Mouse (Mus musculus) neural tube, embryonic 15.5 days (tissue): Measurements from ENCODE around the gene Bcam. TPM values are rescaled to one million over a fixed set of nuclear protein-coding genes. Genes with fewer than 3 reads are reported as not detected.

Experiments used
- ATAC-seq: fragments of 200-750 bp; cut with Nextera tagmentation; 2 replicates; pipeline ENCODE4 v1.8.0; 2017; ENCODE audit warnings: mild to moderate bottlenecking, moderate TSS enrichment, moderate library complexity; ENCODE audit not compliant: low FRiP score
- H3K27ac ChIP-seq: fragments of 300-500 bp; sonication (generic); replicated peaks from 2 replicates; pipeline ENCODE4 v1.5.1; 2015; ENCODE audit warnings: mild to moderate bottlenecking, inconsistent platforms
- H3K27me3 ChIP-seq: fragments of 300-500 bp; sonication (generic); replicated peaks from 2 replicates; pipeline ENCODE4 v1.6.1; 2015; ENCODE audit warnings: inconsistent platforms
- H3K36me3 ChIP-seq: fragments of 300-500 bp; sonication (generic); 2 replicates; pipeline ENCODE4 v1.6.1; 2015; ENCODE audit warnings: inconsistent platforms
- H3K4me1 ChIP-seq: fragments of 300-500 bp; sonication (generic); 2 replicates; pipeline ENCODE4 v1.6.1; 2015; ENCODE audit warnings: inconsistent platforms
- H3K4me2 ChIP-seq: fragments of 300-500 bp; sonication (generic); 2 replicates; pipeline ENCODE4 v1.6.1; 2015; ENCODE audit warnings: inconsistent platforms, mild to moderate bottlenecking, moderate library complexity
- H3K4me3 ChIP-seq: fragments of 300-500 bp; sonication (generic); replicated peaks from 2 replicates; pipeline ENCODE4 v1.5.1; 2015; ENCODE audit warnings: mild to moderate bottlenecking, inconsistent platforms
- H3K9ac ChIP-seq: fragments of 300-500 bp; sonication (generic); replicated peaks from 2 replicates; pipeline ENCODE4 v1.6.1; 2015; ENCODE audit warnings: mild to moderate bottlenecking, inconsistent platforms
- H3K9me3 ChIP-seq: fragments of 300-500 bp; sonication (generic); replicated peaks from 2 replicates; pipeline ENCODE4 v1.6.1; 2016; ENCODE audit warnings: inconsistent platforms
- WGBS: fragments of 180-500 bp; shearing (Covaris S2); methylation state at CpG from one replicate; pipeline ENCODE4 v1.1.7; 2015; ENCODE audit warnings: mixed read lengths; 5-methylcytosine and 5-hydroxymethylcytosine counted together
- polyA plus RNA-seq: library from polyadenylated mRNA; unstranded; fragments of >200 nt; fragmentation: Nextera tagmentation; extraction: Ambion mirVana; gene quantifications from 2 replicates; pipeline ENCODE4 v1.2.1, GENCODE M21; 2015

The Bcam gene
- polyA plus RNA-seq, 1 experiment from 2014 or later: 26.3 TPM

GRCm38 (mm10) chr7:19749389-19750216, 21.2 kb downstream of the Bcam start:
- Histone ChIP-seq H3K9me3 (no peaks in the 10 kb centered on the region), H3K9ac (peak overlapping the region; percentile 95), H3K4me3 (peak overlapping the region; percentile 85), H3K27me3 (no peaks in the 10 kb centered on the region), H3K4me2 (peak overlapping the region; percentile 85), H3K4me1 (peaks cover 46% of the 10 kb centered on the region), H3K27ac (peak overlapping the region; percentile 89), H3K36me3 (no peaks in the 10 kb centered on the region)
- WGBS: under 1% methylated on average over 46 of the region's 46 CpGs
- peak; percentile 94 for ATAC-seq

- WGBS: 2% methylated on average over 32 of the region's 32 CpGs
- H3K4me3 ChIP-seq: peak overlapping the region; percentile 85
- H3K9ac ChIP-seq: peak overlapping the region; percentile 95
- peak; percentile 25 for ATAC-seq
- H3K4me1 ChIP-seq: peaks cover 49% of the 10 kb centered on the region
- H3K27me3 ChIP-seq: no peaks in the 10 kb centered on the region
- H3K9me3 ChIP-seq: no peaks in the 10 kb centered on the region
- H3K4me2 ChIP-seq: peak overlapping the region; percentile 85
- peaks cover under 1% of the 10 kb centered on the region; the same call in 1 of the 2 replicates for H3K36me3 ChIP-seq
- H3K27ac ChIP-seq: peak overlapping the region; percentile 89
These were observed 22.3 kb downstream of the Bcam start for GRCm38 (mm10) chr7:19748219-19749195.

- H3K9ac ChIP-seq: peak overlapping the region; percentile 95
- no peaks in the 10 kb centered on the region for H3K27me3 ChIP-seq
- H3K36me3 ChIP-seq: peaks cover 7% of the 10 kb centered on the region; the same call in 1 of the 2 replicates
- no peak overlapping the region for H3K27ac ChIP-seq
- peak overlapping the region; percentile 85 for H3K4me2 ChIP-seq
- no peaks in the 10 kb centered on the region for H3K9me3 ChIP-seq
- no peak for ATAC-seq
- peak overlapping the region; percentile 85 for H3K4me3 ChIP-seq
- H3K4me1 ChIP-seq: peaks cover 49% of the 10 kb centered on the region
- whole genome bisulfite sequencing: 6% methylated on average over 25 of the region's 25 CpGs
These were observed 23.2 kb downstream of the Bcam start for GRCm38 (mm10) chr7:19747420-19748218.

- H3K4me1 ChIP-seq: peaks cover 52% of the 10 kb centered on the region
- peak overlapping the region; percentile 85 for H3K4me2 ChIP-seq
- H3K27me3 ChIP-seq: no peaks in the 10 kb centered on the region
- H3K27ac ChIP-seq: 0 out of 2 replicates have a peak overlapping the region, but pooled peaks have one; percentile 37
- WGBS: 36% methylated on average over 6 of the region's 6 CpGs
- ATAC-seq: no peak
- H3K9me3 ChIP-seq: no peaks in the 10 kb centered on the region
- H3K9ac ChIP-seq: 0 out of 2 replicates have a peak overlapping the region, but pooled peaks have one; percentile 18
- peaks cover 7% of the 10 kb centered on the region; the same call in 1 of the 2 replicates for H3K36me3 ChIP-seq
- H3K4me3 ChIP-seq: peak overlapping the region; percentile 85
These were observed 24.2 kb downstream of the Bcam start for GRCm38 (mm10) chr7:19746426-19747201.

- Histone ChIP-seq H3K36me3 (peaks cover 7% of the 10 kb centered on the region; the same call in 1 of the 2 replicates), H3K9me3 (no peaks in the 10 kb centered on the region), H3K4me1 (peaks cover 55% of the 10 kb centered on the region), H3K9ac (no peak overlapping the region), H3K27ac (no peak overlapping the region), H3K4me3 (no peak overlapping the region), H3K4me2 (no peak overlapping the region), H3K27me3 (no peaks in the 10 kb centered on the region)
- 81% methylated on average over 9 of the region's 10 CpGs for WGBS
- no peak for ATAC-seq
These were observed 24.8 kb downstream of the Bcam start for GRCm38 (mm10) chr7:19745971-19746370.

GRCm38 (mm10) chr7:19744590-19745385, 26.0 kb downstream of the Bcam start:
- Histone ChIP-seq H3K36me3 (peaks cover 16% of the 10 kb centered on the region), H3K4me2 (no peak overlapping the region), H3K9ac (0 out of 2 replicates have a peak overlapping the region, but pooled peaks have one; percentile 3), H3K4me3 (no peak overlapping the region), H3K4me1 (peaks cover 48% of the 10 kb centered on the region), H3K27me3 (no peaks in the 10 kb centered on the region), H3K27ac (no peak overlapping the region), H3K9me3 (no peaks in the 10 kb centered on the region)
- no peak for ATAC-seq
- 68% methylated on average over 14 of the region's 14 CpGs for WGBS

- Histone ChIP-seq H3K36me3 (peaks cover 17% of the 10 kb centered on the region), H3K4me2 (no peak overlapping the region), H3K9me3 (no peaks in the 10 kb centered on the region), H3K4me1 (peaks cover 47% of the 10 kb centered on the region), H3K9ac (no peak overlapping the region), H3K27me3 (no peaks in the 10 kb centered on the region), H3K27ac (no peak overlapping the region), H3K4me3 (no peak overlapping the region)
- ATAC-seq: no peak
- 90% methylated on average over 6 of the region's 6 CpGs for WGBS
These were observed 27.0 kb downstream of the Bcam start for GRCm38 (mm10) chr7:19743791-19744190.

- H3K4me2 ChIP-seq: no peak overlapping the region
- H3K9me3 ChIP-seq: no peaks in the 10 kb centered on the region
- no peak overlapping the region for H3K4me3 ChIP-seq
- H3K27me3 ChIP-seq: no peaks in the 10 kb centered on the region
- no peak overlapping the region for H3K27ac ChIP-seq
- H3K36me3 ChIP-seq: peaks cover 25% of the 10 kb centered on the region
- ATAC-seq: no peak
- no peak overlapping the region for H3K9ac ChIP-seq
- WGBS: 44% methylated on average over 5 of the region's 5 CpGs
- H3K4me1 ChIP-seq: peaks cover 34% of the 10 kb centered on the region
These were observed 28.3 kb downstream of the Bcam start for GRCm38 (mm10) chr7:19742468-19742867.

GRCm38 (mm10) chr7:19741329-19742031, 29.3 kb downstream of the Bcam start:
- no peak overlapping the region for H3K27ac ChIP-seq
- 11% methylated on average over 8 of the region's 8 CpGs for WGBS

More at GRCm38 (mm10) chr7:19741329-19742031, 29.3 kb downstream of the Bcam start:
- Histone ChIP-seq H3K9me3 (no peaks in the 10 kb centered on the region), H3K36me3 (peaks cover 34% of the 10 kb centered on the region), H3K27me3 (no peaks in the 10 kb centered on the region), H3K4me3 (no peak overlapping the region), H3K9ac (no peak overlapping the region), H3K4me1 (peaks cover 24% of the 10 kb centered on the region), H3K4me2 (no peak overlapping the region)
- ATAC-seq: no peak
